Comparison of ENCODE assay signal across 8 mouse cellular contexts in the genomic region with DNA sequence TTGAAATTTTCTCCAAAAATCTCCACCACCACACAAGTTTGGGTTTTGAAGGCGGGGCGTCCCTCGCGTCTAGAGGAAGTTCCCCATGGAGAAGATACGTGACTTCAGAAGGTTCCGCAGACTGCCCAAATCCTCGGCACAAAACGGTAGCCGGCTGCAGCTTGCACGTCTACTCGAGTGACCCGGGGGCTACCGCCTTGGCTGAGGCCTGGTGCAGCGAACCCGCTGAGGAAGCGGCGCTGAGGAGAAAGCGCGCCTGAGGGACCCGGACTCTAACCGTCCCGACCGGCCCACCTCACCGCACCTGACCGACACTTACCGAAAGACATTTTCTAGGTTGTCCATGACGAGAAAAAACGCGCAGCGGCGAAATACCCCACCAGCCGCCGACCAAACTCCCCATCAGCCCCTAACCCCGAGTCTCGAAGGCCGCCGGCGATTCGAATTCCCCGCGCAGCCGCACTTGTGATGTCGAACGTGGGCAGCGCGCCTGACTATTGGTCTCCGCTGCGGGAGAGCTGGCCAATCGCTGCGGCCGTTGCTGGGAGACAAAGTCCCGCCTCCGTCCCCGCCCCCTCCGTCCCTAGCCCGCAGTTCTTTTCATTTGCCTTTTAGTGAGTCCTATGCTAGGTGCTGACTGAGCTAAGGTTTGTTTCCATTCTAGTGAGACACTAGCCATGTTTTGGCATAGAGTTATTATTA. TPM values are rescaled to one million over a fixed set of nuclear protein-coding genes. Genes with fewer than 3 reads are reported as not detected.
A peak's percentile ranks its signal among the peaks of the same experiment; 100 is the strongest.
DNase-seq lines count a peak whose midpoint lies in the region; ATAC-seq and TF ChIP-seq lines count a peak whose summit lies in the region.

TSS of gene Bub1 (minus strand) at position 465 of the 702 bp plus-strand sequence.

- peak within 1 kb of the TSS; percentile 56 for H3K4me2 ChIP-seq in forebrain, embryonic 16.5 days (ENCODE audit: low read length)
- H3K4me2 ChIP-seq in lung, embryonic 15.5 days = peak within 1 kb of the TSS; percentile 76

- in situ Hi-C loops in ES-E14 (cut with MboI; ENCODE audit: low sequenced_read_pairs in 2 of 2, unreplicated experiment in 2 of 2) = no loop called here

- peak; percentile 89 for DNase-seq in ES-E14 (ENCODE audit: low read depth, low spot score)
- DNase-seq in cerebellum, adult 11-12 months = peak; percentile 90
- peak; percentile 96 for DNase-seq in heart, postnatal 4 days
- peak; percentile 86 to 89 for DNase-seq in layer of hippocampus, adult 8-10 months (ENCODE audit: low spot score in 2 of 2)
- DNase-seq in ovary, adult 18-20 months (ENCODE audit: low spot score) = peak; percentile 89
- peak; percentile 95 for DNase-seq in thymus, postnatal 0 days (ENCODE audit: low spot score)

- peak; percentile 100 for ATAC-seq in forebrain, embryonic 16.5 days
- peak; percentile 96 for ATAC-seq in lung, embryonic 15.5 days (ENCODE audit: borderline replicate concordance, extremely low read depth, low FRiP score, low TSS enrichment)

- peaks cover 0 to 4% of the 10 kb centered on the region in 2 experiments; a peak in 1 of 4 replicates for H3K4me1 ChIP-seq in ES-E14 (ENCODE audit: control insufficient read depth in 2 of 2, insufficient read depth in 2 of 2, low read length in 2 of 2, poor library complexity in 1 of 2)
- H3K4me1 ChIP-seq in forebrain, embryonic 16.5 days (replicated peaks; ENCODE audit: control insufficient read depth, insufficient read depth, low read length) = peaks cover 9% of the 10 kb centered on the region; the same call in 1 of the 2 replicates
- peaks cover 14% of the 10 kb centered on the region for H3K4me1 ChIP-seq in lung, embryonic 15.5 days

- WGBS in forebrain, embryonic 16.5 days = under 1% methylated on average over 56 of the region's 56 CpGs
- WGBS in lung, embryonic 15.5 days = under 1% methylated on average over 56 of the region's 56 CpGs

- peak within 1 kb of the TSS; percentile 95 to 97 for H3K4me3 ChIP-seq in ES-E14 (ENCODE audit: insufficient read depth in 1 of 2, low read depth in 1 of 2, low read length in 2 of 2, poor library complexity in 1 of 2, severe bottlenecking in 1 of 2)
- peak within 1 kb of the TSS; percentile 53 for H3K4me3 ChIP-seq in forebrain, embryonic 16.5 days (replicated peaks; ENCODE audit: low read length)
- H3K4me3 ChIP-seq in lung, embryonic 15.5 days = peak within 1 kb of the TSS; percentile 65

- no peaks in the 10 kb centered on the region for H3K9me3 ChIP-seq in ES-E14 (ENCODE audit: control insufficient read depth, insufficient read depth, low read depth, low read length)
- no peaks in the 10 kb centered on the region for H3K9me3 ChIP-seq in forebrain, embryonic 16.5 days (ENCODE audit: control insufficient read depth, low read length)
- no peaks in the 10 kb centered on the region for H3K9me3 ChIP-seq in lung, embryonic 15.5 days

- no peaks in the 10 kb centered on the region for H3K27me3 ChIP-seq in forebrain, embryonic 16.5 days (replicated peaks; ENCODE audit: control insufficient read depth, insufficient read depth, low read length)
- no peaks in the 10 kb centered on the region; the same call in none of the 2 replicates for H3K27me3 ChIP-seq in lung, embryonic 15.5 days

- H3K27ac ChIP-seq in ES-E14 (ENCODE audit: insufficient read depth, low read depth, low read length, poor library complexity, severe bottlenecking) = peak within 1 kb of the TSS; percentile 74
- H3K27ac ChIP-seq in forebrain, embryonic 16.5 days (ENCODE audit: low read length) = no peak within 1 kb of the TSS
- 0 out of 2 replicates have a peak within 1 kb of the TSS, but pooled peaks have one; percentile 17 for H3K27ac ChIP-seq in lung, embryonic 15.5 days

- H3K9ac ChIP-seq in ES-E14 (ENCODE audit: insufficient read depth, low read depth, low read length, poor library complexity, severe bottlenecking) = peak within 1 kb of the TSS; percentile 97
- H3K9ac ChIP-seq in forebrain, embryonic 16.5 days (replicated peaks; ENCODE audit: low read depth, low read length) = peak within 1 kb of the TSS; percentile 35; the same call in 1 of the 2 replicates
- H3K9ac ChIP-seq in lung, embryonic 15.5 days = peak within 1 kb of the TSS; percentile 63

- peaks cover 4% of the 10 kb centered on the region; the same call in 1 of the 2 replicates for H3K36me3 ChIP-seq in ES-E14 (ENCODE audit: control insufficient read depth, insufficient read depth, low read length, poor library complexity, severe bottlenecking)
- H3K36me3 ChIP-seq in forebrain, embryonic 16.5 days (ENCODE audit: control insufficient read depth, insufficient read depth) = no peaks in the 10 kb centered on the region
- H3K36me3 ChIP-seq in lung, embryonic 15.5 days = peaks cover 7% of the 10 kb centered on the region

TF ChIP-seq in ES-E14, 5 proteins besides CTCF, POLR2A, EP300 and RAD21:
- TF ChIP-seq CHD2 (IDR thresholded peaks at IDR 0.05; ENCODE audit: low read depth, low read length) (peak; percentile 74; the same call in 1 of the 2 replicates), ZNF384 (IDR thresholded peaks at IDR 0.05; ENCODE audit: low read depth, low read length) (no peak), MAFK (IDR thresholded peaks at IDR 0.05; ENCODE audit: insufficient read depth, low read depth, low read length) (no peak)

RNA-seq across cellular contexts. Expression of gene Bub1, which starts in this region (rescaled TPM):
- total RNA-seq in ES-E14 (2012; rRNA removed) = 48.9 and 64.6 TPM in 2 replicates
- 21.9 and 24.6 TPM in 2 replicates for polyA plus RNA-seq in forebrain, embryonic 16.5 days (2015; fragmentation: Nextera tagmentation; extraction: Ambion mirVana)
- total RNA-seq in heart, postnatal 4 days (2021) = 10 to 100 TPM; 22.8 to 25.7 TPM
- under 1 TPM in 2 of 4 experiments, not detected in 2; 0.25 to 0.99 TPM for total RNA-seq in layer of hippocampus, adult 8-10 months (2022)
- polyA plus RNA-seq in lung, embryonic 15.5 days (2015; fragmentation: Nextera tagmentation; extraction: Ambion mirVana) = 67.3 and 68.0 TPM in 2 replicates
- 33.4 and 34.1 TPM in 2 replicates for polyA plus RNA-seq in thymus, postnatal 0 days (2015; fragmentation: Nextera tagmentation; extraction: Ambion mirVana)

Comparison
In these comparisons a context has a peak if more than half of its experiments do, and no peak if none do; other contexts are left out.
1. RNA of gene Bub1 (total RNA-seq): 48.9 to 64.6 TPM in ES-E14 and 22.8 to 25.7 TPM in heart, postnatal 4 days; 0.25 to 0.99 TPM in layer of hippocampus, adult 8-10 months; every median in the first group is over 10 times any median in the second.
2. Peak in DNase-seq in layer of hippocampus, adult 8-10 months; RNA of the gene not detected or under 1 TPM.
3. H3K9ac ChIP-seq: peak in every context shown above with its lines; median percentile 97 in ES-E14; 63 in lung, embryonic 15.5 days; 35 in forebrain, embryonic 16.5 days.
4. Peak in every context shown above with its lines, with median percentiles within 50 percentile points of each other: DNase-seq and H3K4me3 ChIP-seq.